Mouse (Mus musculus): ENCODE measurements around the gene Dhtkd1.

DNA sequence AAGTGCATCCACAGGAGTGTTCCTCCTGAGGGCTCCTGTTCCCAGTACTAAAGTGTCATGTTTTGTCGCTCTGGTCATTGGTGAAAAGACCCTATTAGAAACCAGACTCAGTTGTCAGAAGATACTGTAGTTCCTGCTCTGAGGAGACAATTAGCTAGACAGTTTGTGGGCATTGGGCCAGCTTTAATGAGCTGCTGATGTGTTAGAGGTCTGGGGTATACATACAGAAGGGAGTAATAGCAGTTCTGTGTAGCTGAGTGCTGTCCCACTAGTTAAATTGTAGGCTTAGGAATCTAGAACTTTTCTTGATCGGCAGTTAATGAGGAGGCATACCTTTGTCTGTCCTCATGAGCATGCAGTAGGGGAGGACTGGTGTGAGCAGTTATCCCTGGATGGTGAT lies 19.7 kb upstream of the Dhtkd1 start:
- no peak for TF ChIP-seq ZMIZ1 (IDR thresholded peaks at IDR 0.05; ENCODE audit: low read depth, low read length)
- TF ChIP-seq SMC3 (IDR thresholded peaks at IDR 0.05; ENCODE audit: low read depth, low read length), result no peak
- TF ChIP-seq CTCF (IDR thresholded peaks at IDR 0.05 in 2 of 3, conservative IDR thresholded peaks at IDR 0.05 in 1 of 3; ENCODE audit: control insufficient read depth in 1 of 3, insufficient read depth in 1 of 3, low read depth in 2 of 3, low read length in 3 of 3, poor library complexity in 1 of 3, severe bottlenecking in 1 of 3), result no peak
- TF ChIP-seq SIN3A (IDR thresholded peaks at IDR 0.05; ENCODE audit: low read length), result no peak
- no peak for TF ChIP-seq E2F4 (IDR thresholded peaks at IDR 0.05; ENCODE audit: borderline replicate concordance, low read depth, low read length)
- TF ChIP-seq RAD21 (IDR thresholded peaks at IDR 0.05; ENCODE audit: low read depth, low read length), result no peak
- TF ChIP-seq POLR2A (IDR thresholded peaks at IDR 0.05; ENCODE audit: control insufficient read depth in 1 of 2, insufficient read depth in 1 of 2, low read depth in 1 of 2, low read length in 2 of 2, poor library complexity in 1 of 2), result no peak
- TF ChIP-seq EP300 (IDR thresholded peaks at IDR 0.05; ENCODE audit: low read depth in 1 of 2, low read length in 2 of 2), result no peak
- TF ChIP-seq POLR2AphosphoS2 (IDR thresholded peaks at IDR 0.05; ENCODE audit: low read length), result no peak
